ENCODE assay signal across 8 mouse cellular contexts in genomic region chr11:60384762-60385421, GRCm38 (mm10). TPM values are rescaled to one million over a fixed set of nuclear protein-coding genes. Genes with fewer than 3 reads are reported as not detected.
DNase-seq lines count a peak whose midpoint lies in the region; ATAC-seq lines count a peak whose summit lies in the region.

No protein-coding gene starts in this region.

- intact Hi-C loops in gastrocnemius, postnatal 14 days (cut with DNase I; ENCODE audit: low total_unique reads), result no loop called here

- no peak overlapping the region for H3K9ac ChIP-seq in kidney, embryonic 15.5 days
- H3K9ac ChIP-seq in embryonic facial prominence, embryonic 15.5 days, result no peak overlapping the region
- H3K9ac ChIP-seq in midbrain, embryonic 14.5 days (replicated peaks; ENCODE audit: low read length), result peak overlapping the region; percentile 49

- ATAC-seq in kidney, embryonic 15.5 days (replicated peaks; ENCODE audit: low FRiP score), result no peak
- no peak for ATAC-seq in embryonic facial prominence, embryonic 15.5 days (ENCODE audit: insufficient number of reproducible peaks, low FRiP score, low TSS enrichment, low read depth)
- ATAC-seq in midbrain, embryonic 14.5 days (ENCODE audit: low FRiP score, low TSS enrichment), result peak; percentile 62

- 9% methylated on average over 16 of the region's 16 CpGs for WGBS in kidney, embryonic 15.5 days
- 8% methylated on average over 16 of the region's 16 CpGs for WGBS in embryonic facial prominence, embryonic 15.5 days
- 1% methylated on average over 16 of the region's 16 CpGs for WGBS in midbrain, embryonic 14.5 days

- no peaks in the 10 kb centered on the region for H3K9me3 ChIP-seq in kidney, embryonic 15.5 days (replicated peaks)
- no peaks in the 10 kb centered on the region for H3K9me3 ChIP-seq in embryonic facial prominence, embryonic 15.5 days (replicated peaks)
- no peaks in the 10 kb centered on the region for H3K9me3 ChIP-seq in midbrain, embryonic 14.5 days (ENCODE audit: control insufficient read depth, low read length)

- H3K27me3 ChIP-seq in kidney, embryonic 15.5 days, result 0 out of 2 replicates have a peak, but pooled peaks cover 11% of the 10 kb centered on the region
- H3K27me3 ChIP-seq in embryonic facial prominence, embryonic 15.5 days, result no peaks in the 10 kb centered on the region
- no peaks in the 10 kb centered on the region for H3K27me3 ChIP-seq in midbrain, embryonic 14.5 days (ENCODE audit: control insufficient read depth, insufficient read depth, low read length)

- H3K27ac ChIP-seq in kidney, embryonic 15.5 days, result no peak overlapping the region
- H3K27ac ChIP-seq in embryonic facial prominence, embryonic 15.5 days (replicated peaks), result no peak overlapping the region
- peak overlapping the region; percentile 87 for H3K27ac ChIP-seq in midbrain, embryonic 14.5 days (replicated peaks; ENCODE audit: low read depth, low read length)

- H3K36me3 ChIP-seq in kidney, embryonic 15.5 days, result no peaks in the 10 kb centered on the region
- H3K36me3 ChIP-seq in embryonic facial prominence, embryonic 15.5 days, result no peaks in the 10 kb centered on the region
- no peaks in the 10 kb centered on the region for H3K36me3 ChIP-seq in midbrain, embryonic 14.5 days (ENCODE audit: control insufficient read depth, insufficient read depth, low read length)

- peak overlapping the region; percentile 28 for H3K4me2 ChIP-seq in kidney, embryonic 15.5 days
- H3K4me2 ChIP-seq in embryonic facial prominence, embryonic 15.5 days (replicated peaks), result peak overlapping the region; percentile 28
- H3K4me2 ChIP-seq in midbrain, embryonic 14.5 days (ENCODE audit: low read length), result peak overlapping the region; percentile 49

- H3K4me1 ChIP-seq in kidney, embryonic 15.5 days, result peaks cover 5% of the 10 kb centered on the region
- peaks cover 11% of the 10 kb centered on the region for H3K4me1 ChIP-seq in embryonic facial prominence, embryonic 15.5 days
- H3K4me1 ChIP-seq in midbrain, embryonic 14.5 days (ENCODE audit: control insufficient read depth, insufficient read depth, low read length), result peaks cover 21% of the 10 kb centered on the region

- no peak overlapping the region for H3K4me3 ChIP-seq in kidney, embryonic 15.5 days (replicated peaks)
- no peak overlapping the region for H3K4me3 ChIP-seq in embryonic facial prominence, embryonic 15.5 days (replicated peaks)
- H3K4me3 ChIP-seq in midbrain, embryonic 14.5 days (replicated peaks; ENCODE audit: low read depth, low read length), result no peak overlapping the region; the same call in 1 of the 2 replicates

- DNase-seq in kidney, adult 11 months, result no peak
- DNase-seq in layer of hippocampus, adult 8-10 months (ENCODE audit: low spot score in 2 of 2), result peak; percentile 79 to 82
- peak; percentile 80 for DNase-seq in midbrain, embryonic 14.5 days
- DNase-seq in gastrocnemius, postnatal 10 days, result no peak
- DNase-seq in gastrocnemius, postnatal 14 days, result no peak
- no peak for DNase-seq in ovary, postnatal 14 days (ENCODE audit: low spot score)

RNA-seq across cellular contexts. Expression of gene Drc3, which starts 31.8 kb away (rescaled TPM):
- 1.7 and 2.6 TPM in 2 replicates for polyA plus RNA-seq in kidney, embryonic 15.5 days (2015; fragmentation: Nextera tagmentation; extraction: Ambion mirVana)
- polyA plus RNA-seq in embryonic facial prominence, embryonic 15.5 days (2015; fragmentation: Nextera tagmentation; extraction: Ambion mirVana), result 10.5 and 20.0 TPM in 2 replicates
- total RNA-seq in layer of hippocampus, adult 8-10 months (2022), result 1 to 10 TPM; 7.3 to 8.5 (median 7.8) TPM
- polyA plus RNA-seq in midbrain, embryonic 14.5 days (2014; fragmentation: Nextera tagmentation; extraction: Ambion mirVana), result 5.3 and 6.1 TPM in 2 replicates
- 1 to 10 TPM; 1.3 to 1.6 TPM for total RNA-seq in gastrocnemius, postnatal 10 days (2021)
- total RNA-seq in gastrocnemius, postnatal 14 days (2021), result under 1 TPM; 0.86 TPM

RNA-seq across cellular contexts. Expression of gene Gid4, which starts 32.1 kb away (rescaled TPM):
- polyA plus RNA-seq in kidney, embryonic 15.5 days (2015; fragmentation: Nextera tagmentation; extraction: Ambion mirVana), result 25.0 and 27.1 TPM in 2 replicates
- polyA plus RNA-seq in embryonic facial prominence, embryonic 15.5 days (2015; fragmentation: Nextera tagmentation; extraction: Ambion mirVana), result 29.5 and 30.7 TPM in 2 replicates
- 10 to 100 TPM; 42.0 to 50.6 (median 46.2) TPM for total RNA-seq in layer of hippocampus, adult 8-10 months (2022)
- polyA plus RNA-seq in midbrain, embryonic 14.5 days (2014; fragmentation: Nextera tagmentation; extraction: Ambion mirVana), result 17.0 and 26.3 TPM in 2 replicates
- 10 to 100 TPM; 20.6 to 22.6 TPM for total RNA-seq in gastrocnemius, postnatal 10 days (2021)
- 10 to 100 TPM; 21.3 to 22.5 TPM for total RNA-seq in gastrocnemius, postnatal 14 days (2021)

RNA-seq across cellular contexts. Expression of gene Tom1l2, which starts 32.2 kb away (rescaled TPM):
- polyA plus RNA-seq in kidney, embryonic 15.5 days (2015; fragmentation: Nextera tagmentation; extraction: Ambion mirVana), result 27.1 and 33.1 TPM in 2 replicates
- 34.1 and 36.7 TPM in 2 replicates for polyA plus RNA-seq in embryonic facial prominence, embryonic 15.5 days (2015; fragmentation: Nextera tagmentation; extraction: Ambion mirVana)
- 100 to 1,000 TPM; 179 to 207 (median 191) TPM for total RNA-seq in layer of hippocampus, adult 8-10 months (2022)
- polyA plus RNA-seq in midbrain, embryonic 14.5 days (2014; fragmentation: Nextera tagmentation; extraction: Ambion mirVana), result 48.5 and 50.9 TPM in 2 replicates
- 10 to 100 TPM; 38.6 to 45.1 TPM for total RNA-seq in gastrocnemius, postnatal 10 days (2021)
- 10 to 100 TPM; 42.1 to 50.2 TPM for total RNA-seq in gastrocnemius, postnatal 14 days (2021)

RNA-seq across cellular contexts. Expression of gene Atpaf2, which starts 33.4 kb away (rescaled TPM):
- 53.6 and 55.3 TPM in 2 replicates for polyA plus RNA-seq in kidney, embryonic 15.5 days (2015; fragmentation: Nextera tagmentation; extraction: Ambion mirVana)
- 51.6 and 53.6 TPM in 2 replicates for polyA plus RNA-seq in embryonic facial prominence, embryonic 15.5 days (2015; fragmentation: Nextera tagmentation; extraction: Ambion mirVana)
- 10 to 100 TPM; 25.9 to 28.8 (median 26.8) TPM for total RNA-seq in layer of hippocampus, adult 8-10 months (2022)
- 38.8 and 42.5 TPM in 2 replicates for polyA plus RNA-seq in midbrain, embryonic 14.5 days (2014; fragmentation: Nextera tagmentation; extraction: Ambion mirVana)
- 10 to 100 TPM; 29.8 to 37.0 TPM for total RNA-seq in gastrocnemius, postnatal 10 days (2021)
- 10 to 100 TPM; 25.3 to 30.4 TPM for total RNA-seq in gastrocnemius, postnatal 14 days (2021)

Comparison
In these comparisons a context has a peak if more than half of its experiments do, and no peak if none do; other contexts are left out.
1. DNase-seq: peak in layer of hippocampus, adult 8-10 months (2 of 2) and midbrain, embryonic 14.5 days (single experiment); none in kidney, adult 11 months (single experiment), gastrocnemius, postnatal 10 days (single experiment), gastrocnemius, postnatal 14 days (single experiment) and ovary, postnatal 14 days (single experiment).
2. Peak in every context shown above with its lines, with median percentiles within 50 percentile points of each other: H3K4me2 ChIP-seq.